Mouse (Mus musculus) layer of hippocampus, adult 9-10 months (tissue): Measurements from ENCODE around the gene Whamm.

Experiments used
- DNase-seq: peaks from one replicate; pipeline ENCODE4 v3.0.0; 2022; ENCODE audit warnings: low spot score

Whamm gene

GRCm38 (mm10) chr7:81563506-81564015 lies 7.5 kb upstream of the Whamm start:
- DNase-seq, result no peak

GRCm38 (mm10) chr7:81564766-81565165 lies 6.3 kb upstream of the Whamm start:
- DNase-seq, result no peak

GRCm38 (mm10) chr7:81565381-81566055 lies 5.5 kb upstream of the Whamm start:
- peak; percentile 29 for DNase-seq

GRCm38 (mm10) chr7:81566332-81566731 lies 4.7 kb upstream of the Whamm start:
- no peak for DNase-seq

DNA sequence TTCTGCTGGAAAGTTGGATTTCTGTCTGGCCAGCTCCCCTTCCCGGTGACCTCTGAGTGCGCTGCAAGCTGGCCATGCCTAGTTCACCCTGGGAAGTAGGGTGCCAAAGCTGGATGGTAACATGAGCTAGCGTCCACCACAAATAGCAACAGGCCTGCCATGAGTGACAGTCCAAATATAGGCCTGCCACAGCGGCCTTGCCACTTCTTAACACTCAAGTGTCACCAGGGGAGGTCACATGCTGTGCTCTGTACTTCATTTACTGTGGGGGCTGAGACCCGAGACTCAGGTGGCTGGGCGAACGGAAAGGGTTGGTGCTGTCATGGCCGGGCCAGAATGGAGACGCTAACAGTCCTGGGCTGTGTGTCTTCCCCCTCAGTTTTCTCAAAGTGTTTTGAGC lies 4.2 kb upstream of the Whamm start, which contains the start of gene Fsd2:
Fsd2 (minus strand) TSS at position 53 of the 400 bp plus-strand sequence.
- no peak for DNase-seq

DNA sequence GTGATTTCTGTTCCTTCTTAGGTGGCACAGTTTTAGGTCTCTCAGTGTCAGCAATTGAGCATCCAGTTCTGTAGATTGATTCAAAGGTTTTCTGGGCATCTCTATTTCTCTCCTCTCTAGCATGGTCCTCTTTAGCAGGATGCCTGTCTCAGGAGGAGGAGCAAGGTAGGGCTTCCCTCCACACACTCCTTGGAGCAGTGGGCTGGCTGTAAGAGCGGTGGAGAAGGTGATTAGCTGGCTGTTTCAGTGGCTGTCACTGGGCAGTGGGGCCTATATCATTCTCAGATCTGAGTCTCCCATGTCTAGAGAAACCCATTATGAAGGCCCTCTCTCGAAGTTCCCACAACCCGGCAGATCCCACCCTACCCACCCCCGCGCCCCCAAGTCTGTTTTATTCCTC lies 3.7 kb upstream of the Whamm start:
- no peak for DNase-seq

- no peak for DNase-seq
Measured at GRCm38 (mm10) chr7:81569851-81570250, 1.2 kb upstream of the Whamm start.

- DNase-seq, result no peak
Measured at GRCm38 (mm10) chr7:81570271-81570670, 795 bp upstream of the Whamm start.

DNA sequence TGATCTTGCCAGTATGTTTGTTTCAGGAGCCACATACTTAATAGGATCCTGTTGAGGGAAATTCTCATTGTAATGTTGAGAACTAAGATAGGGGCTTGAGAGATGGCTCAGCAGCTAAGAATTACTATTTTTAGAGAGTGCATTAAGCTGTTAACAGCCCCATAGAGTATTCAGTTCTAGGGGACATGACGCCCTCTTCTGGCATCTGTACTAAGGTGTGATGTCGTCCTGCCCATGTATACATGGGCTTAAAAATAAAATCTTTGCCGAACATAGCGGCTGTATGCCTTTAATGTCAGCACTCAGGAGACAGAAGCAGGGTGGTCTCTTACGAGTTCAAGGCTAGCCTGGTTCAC lies 336 bp upstream of the Whamm start:
- no peak for DNase-seq

DNA sequence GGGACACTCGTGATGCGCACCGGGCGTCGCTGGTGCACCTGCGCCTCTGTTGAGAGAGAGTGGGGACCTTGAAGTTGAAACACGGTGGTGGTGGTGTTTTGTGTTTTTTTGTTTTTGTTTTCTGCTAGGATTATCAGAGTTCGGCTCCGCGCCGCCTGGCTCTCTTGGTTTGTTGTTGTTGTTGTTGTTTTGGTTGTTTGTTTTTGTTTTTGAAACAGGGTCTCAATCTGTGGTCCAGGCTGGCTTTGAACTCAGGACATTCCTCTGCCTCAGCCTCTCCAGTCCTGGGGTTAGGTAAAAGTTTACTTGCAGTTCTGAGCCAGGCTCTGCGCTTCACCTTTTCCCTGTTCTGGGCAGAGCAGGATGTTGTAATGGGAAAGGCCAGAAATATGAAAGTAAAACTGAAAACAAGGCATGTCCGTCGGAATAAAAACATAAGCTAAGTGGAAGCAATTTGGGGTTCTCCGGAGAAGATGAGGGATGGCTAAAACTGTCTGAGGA lies 925 bp downstream of the Whamm start:
- DNase-seq, result no peak

DNA sequence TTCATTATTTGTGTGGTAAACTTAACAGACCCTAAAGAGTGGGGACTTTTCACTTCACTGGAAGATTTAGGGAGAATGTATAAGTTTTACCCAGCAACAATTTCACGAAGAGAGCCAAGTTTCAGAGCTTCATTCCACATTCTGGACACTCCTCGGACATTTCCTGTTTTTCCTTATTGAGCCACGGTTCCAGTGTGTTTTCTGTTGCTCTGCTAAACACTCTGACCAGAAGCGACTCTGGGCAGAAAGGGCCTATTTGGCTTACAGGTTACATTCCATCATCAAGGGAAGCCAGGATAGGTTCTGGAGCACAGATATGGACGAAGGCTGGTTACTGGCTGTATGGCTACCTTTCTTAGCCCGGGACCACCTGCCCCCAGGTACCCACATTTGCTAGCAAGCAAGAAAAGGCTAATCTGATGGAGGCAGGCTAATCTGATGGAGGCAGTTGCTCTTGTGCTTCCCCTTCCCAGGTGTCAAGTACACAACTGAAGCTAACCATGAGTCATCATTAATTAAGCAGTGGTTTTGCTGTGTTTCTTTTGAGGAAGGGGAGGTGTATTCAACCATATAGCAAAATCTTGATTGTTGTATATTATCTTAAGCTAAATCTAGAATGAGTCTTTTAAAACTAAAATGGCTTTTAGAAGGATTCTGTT lies 1.7 kb downstream of the Whamm start:
- no peak for DNase-seq

DNA sequence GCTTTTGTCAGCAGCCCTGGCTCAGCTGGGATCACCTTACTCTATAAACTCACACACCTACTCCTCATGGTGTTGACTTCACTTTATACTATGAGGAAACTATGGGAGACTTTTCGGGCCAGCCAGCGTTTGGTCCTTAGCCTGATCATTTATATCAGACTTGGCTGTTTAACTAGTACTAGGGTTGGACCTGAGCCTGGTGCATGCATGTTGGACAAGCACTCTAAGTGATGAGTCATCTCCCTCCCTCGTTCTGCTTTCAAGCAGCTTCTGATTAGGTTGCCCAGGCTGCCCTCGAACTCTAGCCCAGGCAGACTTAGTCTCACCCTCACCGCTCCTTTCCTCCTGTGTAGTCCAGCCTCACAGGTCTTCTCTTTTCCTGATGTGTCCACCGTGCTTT lies 2.3 kb downstream of the Whamm start:
- no peak for DNase-seq

DNA sequence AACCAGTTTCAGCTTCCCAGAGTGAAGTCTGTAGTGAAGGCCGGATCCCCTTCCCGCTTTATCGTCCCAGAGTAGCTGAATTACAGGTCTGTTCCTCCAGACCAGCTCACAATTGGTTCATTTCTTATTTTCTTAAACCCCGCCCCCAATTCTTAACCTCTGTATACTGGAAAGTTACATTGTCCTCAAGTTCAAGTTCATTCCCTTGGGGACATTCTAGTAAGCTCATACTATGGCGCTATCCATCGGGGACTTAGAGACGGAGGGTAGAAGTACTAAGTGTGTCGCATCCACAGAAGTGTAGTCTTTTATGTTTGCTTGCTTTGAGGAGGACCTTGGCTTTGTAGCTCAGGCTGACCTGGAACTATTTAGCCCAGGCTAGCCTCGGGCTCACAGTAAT lies 2.8 kb downstream of the Whamm start:
- DNase-seq, result no peak

GRCm38 (mm10) chr7:81575606-81576005 lies 4.5 kb downstream of the Whamm start:
- DNase-seq, result no peak

- DNase-seq, result no peak
Measured at GRCm38 (mm10) chr7:81577872-81578271, 6.8 kb downstream of the Whamm start.

GRCm38 (mm10) chr7:81578413-81578812 lies 7.3 kb downstream of the Whamm start:
- no peak for DNase-seq

- no peak for DNase-seq
Measured at GRCm38 (mm10) chr7:81579312-81579711, 8.2 kb downstream of the Whamm start.

- DNase-seq, result no peak
Measured at GRCm38 (mm10) chr7:81583512-81583911, 12.4 kb downstream of the Whamm start.

DNA sequence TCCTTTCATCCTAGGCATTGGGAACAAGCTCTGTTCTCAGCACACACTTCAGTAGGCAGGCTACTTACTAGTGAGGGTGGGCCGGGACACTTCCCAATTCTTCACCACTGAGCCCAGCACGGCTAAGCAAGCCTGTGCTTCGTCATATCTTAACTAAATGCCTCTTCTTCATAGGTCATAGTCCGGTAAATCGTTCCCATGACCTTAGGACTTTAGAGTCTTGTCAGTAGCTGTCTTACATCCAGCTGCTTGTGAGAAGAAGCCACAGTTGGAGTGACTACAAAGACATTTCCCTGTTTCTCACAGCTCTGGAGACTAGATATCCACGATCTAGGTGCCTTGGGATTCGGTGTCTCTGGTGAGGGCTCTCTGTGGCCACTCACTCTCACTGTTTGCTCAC lies 14.3 kb downstream of the Whamm start:
- no peak for DNase-seq

- DNase-seq, result no peak
Measured at GRCm38 (mm10) chr7:81587238-81587637, 16.2 kb downstream of the Whamm start.

DNA sequence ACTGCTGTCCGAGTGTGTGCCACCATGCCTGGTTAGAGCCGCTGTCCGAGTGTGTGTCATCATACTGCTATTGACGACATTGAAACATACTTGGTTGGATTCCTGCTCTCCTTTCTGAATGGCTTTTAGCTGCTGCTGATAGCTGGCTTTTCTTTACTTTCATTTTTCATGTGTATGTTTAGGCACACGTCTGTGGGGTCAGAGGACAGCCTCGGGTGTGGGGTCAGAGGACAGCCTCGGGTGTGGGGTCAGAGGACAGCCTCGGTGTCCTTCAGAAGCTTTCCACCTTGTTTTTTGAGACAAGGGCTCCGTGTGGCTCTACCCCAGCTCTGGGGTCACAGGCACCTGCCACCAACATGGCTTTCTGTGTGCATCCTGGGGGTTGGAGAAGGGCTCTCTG lies 21.6 kb downstream of the Whamm start:
- no peak for DNase-seq

DNA sequence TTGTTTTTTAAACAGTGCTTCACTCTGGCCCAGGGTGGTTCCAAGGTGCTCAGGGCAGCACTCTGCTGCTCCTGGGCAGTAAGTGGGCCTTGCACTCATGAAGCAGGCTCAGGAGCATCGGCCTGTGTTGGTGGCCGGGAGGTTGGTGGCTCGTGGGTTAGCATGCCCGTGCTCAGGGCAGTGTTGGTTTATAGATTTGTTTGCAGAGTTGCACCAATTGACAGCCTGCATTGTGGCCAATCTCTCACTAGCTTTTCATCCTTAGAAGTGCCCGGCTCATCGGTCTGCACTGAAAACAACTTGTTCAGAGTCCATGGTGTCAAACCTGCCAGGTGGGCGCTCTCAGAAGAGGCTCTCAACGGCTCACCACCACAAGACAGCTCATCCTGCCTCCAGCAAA lies 22.3 kb downstream of the Whamm start:
- no peak for DNase-seq

- no peak for DNase-seq
Measured at GRCm38 (mm10) chr7:81595056-81595455, 24.0 kb downstream of the Whamm start.

- no peak for DNase-seq
Measured at GRCm38 (mm10) chr7:81596086-81596485, 25.0 kb downstream of the Whamm start.
